In genomic region chr16:10788866-10789265, GRCm38 (mm10) we compare ENCODE assay signal across 21 mouse cellular contexts. TPM values are rescaled to one million over a fixed set of nuclear protein-coding genes. Genes with fewer than 3 reads are reported as not detected.
DNase-seq lines count a peak whose midpoint lies in the region; ATAC-seq lines count a peak whose summit lies in the region.
"Had no signal": no experiment of that assay in that cellular context is flagged by ENCODE, and none has a peak within 500 bp of the region (broad histone marks: within the 10 kb centered on the region; RNA-seq: fewer than 3 reads in every experiment).

No protein-coding gene starts in this region.

- DNase-seq in CD4-positive, CD25-positive, alpha-beta regulatory T cell, adult 2 months (ENCODE audit: low read depth, low spot score): peak; percentile 56
- peak; percentile 55 for DNase-seq in CD4-positive helper T cell, adult 2 months (ENCODE audit: low read depth, low spot score)
- DNase-seq in induced T-regulatory cell, adult 2 months (ENCODE audit: low read depth): peak; percentile 61
- DNase-seq in retina, postnatal 1 day: peak; percentile 51
- DNase-seq in ovary, postnatal 14 days (ENCODE audit: low spot score): no peak
- DNase-seq: adrenal gland, postnatal 14 days; B cell, adult 2 months; cerebellum, adult 18-20 months; cerebellum, postnatal 10 days; forebrain, postnatal 0 days; gastrocnemius, adult 2 months; gastrocnemius, postnatal 25 days had no signal

- ATAC-seq in CD4-positive, CD25-positive, alpha-beta regulatory T cell, adult 4 months: no peak
- ATAC-seq in cerebellum, adult (ENCODE audit: insufficient number of reproducible peaks, low FRiP score, low TSS enrichment): no peak
- ATAC-seq: forebrain, postnatal 0 days; intestine, postnatal 0 days had no signal

RNA-seq across cellular contexts. Expression of gene Tnp2, which starts 0.4 kb away (rescaled TPM):
- 1 to 10 TPM; 2.4 to 3.7 TPM for polyA plus RNA-seq in CD4-positive, CD25-positive, alpha-beta regulatory T cell, adult 4 months (2017; shearing (Covaris generic))
- polyA plus RNA-seq: embryonic facial prominence, embryonic 11.5 days; forebrain, embryonic 12.5 days; forebrain, postnatal 0 days; heart, embryonic 12.5 days; hindbrain, embryonic 10.5 days; hindbrain, embryonic 14.5 days; intestine, postnatal 0 days had no signal

RNA-seq across cellular contexts. Expression of gene Prm3, which starts 1.8 kb away (rescaled TPM):
- not detected for polyA plus RNA-seq in CD4-positive, CD25-positive, alpha-beta regulatory T cell, adult 4 months (2017; shearing (Covaris generic))
- polyA plus RNA-seq: embryonic facial prominence, embryonic 11.5 days; forebrain, embryonic 12.5 days; forebrain, postnatal 0 days; heart, embryonic 12.5 days; heart, embryonic 16.5 days; hindbrain, embryonic 10.5 days; hindbrain, embryonic 14.5 days; intestine, postnatal 0 days had no signal

RNA-seq across cellular contexts. Expression of gene Socs1, which starts 3.5 kb away (rescaled TPM):
- polyA plus RNA-seq in CD4-positive, CD25-positive, alpha-beta regulatory T cell, adult 4 months (2017; shearing (Covaris generic)): 1 to 10 TPM; 2.5 to 3.9 TPM

RNA-seq across cellular contexts. Expression of gene Prm2, which starts 7.1 kb away (rescaled TPM):
- not detected for polyA plus RNA-seq in CD4-positive, CD25-positive, alpha-beta regulatory T cell, adult 4 months (2017; shearing (Covaris generic))
- polyA plus RNA-seq: embryonic facial prominence, embryonic 11.5 days; forebrain, embryonic 12.5 days; forebrain, postnatal 0 days; heart, embryonic 12.5 days; heart, embryonic 16.5 days; hindbrain, embryonic 10.5 days; hindbrain, embryonic 14.5 days; intestine, postnatal 0 days had no signal

RNA-seq across cellular contexts. Expression of gene Prm1, which starts 16.8 kb away (rescaled TPM):
- polyA plus RNA-seq in CD4-positive, CD25-positive, alpha-beta regulatory T cell, adult 4 months (2017; shearing (Covaris generic)): under 1 TPM in 1 of 2 experiments, not detected in 1; 0.75 TPM
- polyA plus RNA-seq: embryonic facial prominence, embryonic 11.5 days; forebrain, embryonic 12.5 days; forebrain, postnatal 0 days; heart, embryonic 12.5 days; hindbrain, embryonic 10.5 days; intestine, postnatal 0 days had no signal
